Mouse (Mus musculus): ENCODE results near the gene Nsun5. TPM values are rescaled to one million over a fixed set of nuclear protein-coding genes. Genes with fewer than 3 reads are reported as not detected.

The Nsun5 gene
- polyA plus RNA-seq, 1 experiment from 2014 or later = 39.8 TPM

DNA sequence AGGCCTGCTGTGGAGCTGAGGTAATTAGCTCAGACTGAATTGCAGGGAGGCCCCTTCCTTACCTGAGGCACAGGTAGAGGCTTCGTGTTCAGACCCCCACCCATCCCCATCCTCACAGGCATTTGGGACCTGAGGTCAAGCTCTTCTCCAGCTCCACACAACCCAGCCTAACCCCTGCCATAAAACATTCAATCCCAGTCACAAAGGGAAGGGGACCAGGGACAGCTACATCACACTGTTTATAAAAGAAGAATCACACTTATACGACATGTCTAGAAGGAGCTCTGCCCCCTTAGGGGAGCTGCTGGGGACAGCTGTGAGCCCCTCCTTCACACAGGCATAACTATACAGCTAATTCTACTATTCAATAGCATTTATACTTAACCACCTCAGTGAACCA, 6.6 kb downstream of the Nsun5 start:
- H3K4me3 ChIP-seq = no peak overlapping the region
- 62% methylated on average over 2 of the region's 2 CpGs for WGBS
- H3K36me3 ChIP-seq = peaks cover 96% of the 10 kb centered on the region

DNA sequence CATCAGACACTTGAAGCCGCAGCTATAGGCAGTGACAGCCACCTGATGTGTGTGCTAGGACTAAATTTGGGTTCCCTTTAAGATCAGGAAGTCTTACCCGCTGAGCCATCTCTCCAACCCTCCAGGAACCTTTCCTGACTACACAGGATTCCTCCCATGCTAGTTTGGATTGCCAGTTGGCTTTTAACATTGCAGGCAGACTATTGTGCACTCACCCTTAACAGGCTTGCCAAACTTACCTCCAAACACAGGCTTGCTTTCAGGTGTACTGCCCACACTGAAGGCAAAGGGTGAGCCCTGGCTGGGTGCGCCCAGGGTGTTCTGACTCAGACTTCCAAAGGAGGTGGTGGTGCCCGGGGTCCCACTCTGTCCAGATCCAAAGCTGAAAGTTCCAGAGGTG, 10.9 kb downstream of the Nsun5 start:
- no peak for ATAC-seq (ENCODE audit: low FRiP score, low read depth)
- Histone ChIP-seq H3K36me3 (peaks cover 99% of the 10 kb centered on the region), H3K27me3 (no peaks in the 10 kb centered on the region)

More for the DNA sequence above, 6.6 kb downstream of the Nsun5 start:
- Histone ChIP-seq H3K4me1 (peaks cover 8% of the 10 kb centered on the region), H3K9me3 (no peaks in the 10 kb centered on the region), H3K27me3 (no peaks in the 10 kb centered on the region), H3K4me2 (replicated peaks) (no peak overlapping the region), H3K9ac (no peak overlapping the region), H3K27ac (no peak overlapping the region)
- no peak; the same call in 1 of the 2 replicates for ATAC-seq (ENCODE audit: low FRiP score, low read depth)

DNA sequence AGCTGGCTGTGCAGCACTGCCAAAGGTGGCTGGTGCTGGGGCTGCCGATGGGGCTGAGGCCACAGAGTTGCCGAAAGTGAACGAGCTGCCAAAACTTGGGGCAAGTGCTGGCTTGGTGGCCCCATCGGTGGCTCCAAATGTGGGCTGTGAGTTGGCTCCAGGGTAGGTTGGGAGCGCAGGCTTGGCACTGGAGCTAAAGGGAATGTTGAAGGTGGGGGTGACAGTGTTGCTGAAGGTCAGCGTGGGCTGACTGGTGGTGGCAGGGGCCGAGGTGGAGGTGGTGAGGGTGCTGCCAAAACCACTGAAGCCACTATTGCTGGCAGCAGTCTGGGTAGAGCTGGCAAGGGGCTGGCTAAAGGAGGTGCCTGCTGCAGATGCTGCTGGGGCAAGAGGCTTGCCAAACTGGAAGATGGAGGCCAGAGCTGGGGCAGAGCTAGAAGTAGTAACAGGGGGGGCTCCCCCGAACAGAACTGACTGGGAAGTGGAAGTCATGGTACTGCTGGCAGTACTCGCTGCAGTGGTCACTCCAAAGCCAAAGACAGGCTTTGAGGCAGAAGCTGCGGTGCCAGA, 11.7 kb downstream of the Nsun5 start:
- no peak overlapping the region for H3K4me3 ChIP-seq
- no peaks in the 10 kb centered on the region for H3K27me3 ChIP-seq
- no peak for ATAC-seq (ENCODE audit: low FRiP score, low read depth)
- no peaks in the 10 kb centered on the region for H3K4me1 ChIP-seq
- no peak overlapping the region for H3K4me2 ChIP-seq (replicated peaks)
- H3K36me3 ChIP-seq = peaks cover 97% of the 10 kb centered on the region
- H3K9ac ChIP-seq = no peak overlapping the region
- H3K9me3 ChIP-seq = no peaks in the 10 kb centered on the region
- H3K27ac ChIP-seq = no peak overlapping the region
- WGBS = 96% methylated on average over 10 of the region's 10 CpGs

More for the DNA sequence above, 10.9 kb downstream of the Nsun5 start:
- Histone ChIP-seq H3K27ac (no peak overlapping the region), H3K4me1 (no peaks in the 10 kb centered on the region), H3K4me3 (no peak overlapping the region), H3K4me2 (replicated peaks) (no peak overlapping the region), H3K9me3 (no peaks in the 10 kb centered on the region), H3K9ac (no peak overlapping the region)
- WGBS = 91% methylated on average over 4 of the region's 4 CpGs

DNA sequence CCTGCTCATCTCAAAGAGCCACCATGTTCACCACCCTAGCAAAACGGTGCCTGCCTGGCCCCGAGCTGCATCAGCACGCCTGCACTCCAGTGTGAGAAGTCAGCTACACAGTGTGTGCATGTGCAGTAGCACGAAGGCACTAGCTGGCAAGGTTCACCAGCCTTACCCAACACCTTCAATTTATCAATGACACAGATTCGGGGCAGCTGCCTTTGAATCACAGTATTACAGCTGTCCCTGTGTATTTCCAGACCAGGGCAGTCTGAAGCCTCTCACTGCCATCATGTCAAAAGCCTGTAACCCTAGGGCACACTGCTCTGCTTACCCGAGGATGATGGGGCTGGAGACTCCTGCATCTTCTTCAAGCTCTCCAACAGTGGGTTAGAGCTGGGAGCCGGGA, 13.0 kb downstream of the Nsun5 start:
- ATAC-seq (ENCODE audit: low FRiP score, low read depth) = no peak
- no peaks in the 10 kb centered on the region for H3K27me3 ChIP-seq
- no peak overlapping the region for H3K27ac ChIP-seq
- 89% methylated on average over 7 of the region's 7 CpGs for WGBS
- H3K9ac ChIP-seq = no peak overlapping the region
- H3K36me3 ChIP-seq = peaks cover 97% of the 10 kb centered on the region
- no peak overlapping the region for H3K4me2 ChIP-seq (replicated peaks)
- H3K4me1 ChIP-seq = no peaks in the 10 kb centered on the region
- no peak overlapping the region for H3K4me3 ChIP-seq
- H3K9me3 ChIP-seq = no peaks in the 10 kb centered on the region

DNA sequence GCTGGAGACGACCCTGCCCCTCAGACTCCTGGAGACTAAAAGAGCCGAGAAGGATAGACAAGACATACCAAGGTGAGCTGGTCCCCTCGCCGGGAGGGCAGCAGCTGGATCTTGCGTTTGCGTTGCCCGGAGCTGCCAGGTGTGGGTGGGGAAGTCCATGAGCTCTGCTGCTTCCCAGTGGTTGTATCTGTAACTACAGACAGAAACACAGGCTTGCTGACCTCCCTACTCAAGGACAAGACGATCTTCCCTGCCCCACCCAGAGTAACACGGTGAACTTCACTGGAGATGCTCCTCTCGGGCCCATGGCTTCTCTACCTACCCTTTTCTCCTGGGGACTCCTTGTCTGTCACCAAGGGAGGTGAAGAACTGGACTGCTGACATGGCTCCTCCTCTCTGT, 14.0 kb downstream of the Nsun5 start:
- no peak for ATAC-seq (ENCODE audit: low FRiP score, low read depth)
- H3K36me3 ChIP-seq = peaks cover 97% of the 10 kb centered on the region
- 85% methylated on average over 10 of the region's 10 CpGs for WGBS

DNA sequence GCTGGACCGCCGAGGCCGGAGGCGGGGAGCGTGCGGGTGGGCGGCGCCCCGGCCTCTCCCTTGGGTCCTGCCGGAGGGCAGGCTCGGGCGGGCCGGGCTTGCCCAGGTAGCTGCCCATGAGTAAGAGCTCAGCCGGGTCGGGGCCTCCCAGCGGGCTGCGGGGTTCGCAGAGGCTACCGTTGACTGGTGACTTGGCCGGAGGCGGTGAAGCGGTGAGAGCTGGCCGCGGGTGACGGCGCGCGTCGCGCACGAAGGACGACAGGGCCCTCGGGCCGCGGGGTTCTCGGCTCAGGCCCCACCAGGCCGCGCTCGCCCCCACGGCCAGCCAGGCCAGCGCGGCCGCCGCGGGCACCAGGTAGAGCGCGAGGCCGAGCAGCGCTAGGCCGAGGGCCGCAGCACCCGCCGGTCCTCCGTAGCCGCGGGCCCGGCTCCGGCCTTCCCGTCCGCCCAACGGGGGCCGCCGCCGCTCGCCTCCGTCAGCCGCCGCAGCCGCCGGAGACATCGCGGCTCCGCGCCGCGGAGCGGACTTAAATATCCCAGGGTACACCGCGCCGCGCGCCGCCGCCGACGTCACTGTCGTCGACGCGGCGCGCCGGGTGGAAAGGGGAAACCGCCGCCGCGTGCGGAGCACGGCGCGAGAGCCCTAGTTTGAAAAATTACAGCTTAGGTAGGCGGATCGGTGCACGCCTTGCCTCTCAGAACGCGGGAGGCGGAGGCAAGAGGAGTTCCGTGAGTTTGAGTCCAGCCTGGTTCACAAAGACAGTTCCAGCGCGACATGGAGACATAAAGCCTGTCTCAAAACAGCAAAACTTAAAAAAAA, 24.5 kb downstream of the Nsun5 start, which contains the start of gene Pom121:
Gene Pom121 (minus strand): TSS at position 543 of the 820 bp plus-strand sequence.
- Histone ChIP-seq H3K27ac (peak within 1 kb of the TSS; percentile 82), H3K4me3 (peak within 1 kb of the TSS; percentile 99), H3K4me2 (replicated peaks) (peak within 1 kb of the TSS; percentile 77), H3K9ac (peak within 1 kb of the TSS; percentile 99), H3K4me1 (peaks cover 14% of the 10 kb centered on the region), H3K27me3 (no peaks in the 10 kb centered on the region), H3K36me3 (peaks cover 31% of the 10 kb centered on the region), H3K9me3 (no peaks in the 10 kb centered on the region)
- ATAC-seq (ENCODE audit: low FRiP score, low read depth) = peak; percentile 89
- WGBS = under 1% methylated on average over 102 of the region's 110 CpGs

More for the DNA sequence above, 14.0 kb downstream of the Nsun5 start:
- Histone ChIP-seq H3K4me2 (replicated peaks) (no peak overlapping the region), H3K4me1 (no peaks in the 10 kb centered on the region), H3K27ac (no peak overlapping the region), H3K9ac (no peak overlapping the region), H3K4me3 (no peak overlapping the region), H3K9me3 (no peaks in the 10 kb centered on the region), H3K27me3 (no peaks in the 10 kb centered on the region)

DNA sequence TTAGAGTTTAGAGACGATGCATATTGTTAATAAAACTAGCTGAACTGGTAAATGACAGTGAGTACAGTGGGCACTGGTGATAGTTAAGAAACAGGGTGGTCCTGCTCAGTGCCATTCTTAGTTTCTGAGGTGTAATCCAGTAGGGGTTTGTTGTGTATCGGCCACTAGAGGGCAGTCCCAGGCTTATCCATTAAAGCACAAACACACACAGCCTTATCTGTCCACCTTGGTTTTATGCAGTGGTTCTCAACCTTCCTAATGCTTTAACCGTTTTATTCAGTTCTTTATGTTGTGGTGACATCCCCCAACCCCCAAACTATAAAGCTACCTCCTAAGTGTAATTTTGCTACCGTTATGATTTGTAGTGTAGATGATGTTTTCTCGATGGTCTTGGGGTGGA, 26.1 kb downstream of the Nsun5 start:
- no peak for ATAC-seq (ENCODE audit: low FRiP score, low read depth)
- no peak overlapping the region for H3K4me2 ChIP-seq (replicated peaks)
- H3K36me3 ChIP-seq = peaks cover 16% of the 10 kb centered on the region
- no peaks in the 10 kb centered on the region for H3K27me3 ChIP-seq
- H3K9me3 ChIP-seq = no peaks in the 10 kb centered on the region
- H3K4me1 ChIP-seq = peaks cover 14% of the 10 kb centered on the region
- no peak overlapping the region for H3K27ac ChIP-seq
- H3K9ac ChIP-seq = no peak overlapping the region
- no peak overlapping the region for H3K4me3 ChIP-seq
- WGBS = 50% methylated on average over 5 of the region's 5 CpGs

DNA sequence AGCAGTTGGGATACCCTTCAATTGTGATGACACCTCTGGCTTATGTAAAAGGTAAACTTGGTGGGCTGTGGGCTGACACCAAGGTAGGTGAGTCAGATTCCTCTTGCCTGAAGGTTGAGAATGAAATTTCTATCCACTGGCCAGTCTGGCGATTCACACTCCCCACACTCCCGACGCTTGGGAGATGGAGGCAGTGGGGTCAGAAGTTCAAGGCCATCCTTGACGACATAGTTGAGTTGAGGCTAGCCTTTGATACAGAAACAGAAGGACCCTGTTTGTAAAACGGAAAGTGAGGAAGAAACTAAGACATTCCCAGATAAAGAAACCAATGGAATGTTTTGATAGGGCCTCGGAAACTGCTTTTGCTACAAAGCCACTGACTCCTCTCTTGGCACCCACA, 29.6 kb downstream of the Nsun5 start:
- Histone ChIP-seq H3K4me3 (no peak overlapping the region), H3K4me2 (replicated peaks) (no peak overlapping the region), H3K27ac (no peak overlapping the region), H3K9me3 (peaks cover 2% of the 10 kb centered on the region; the same call in 1 of the 2 replicates), H3K36me3 (no peaks in the 10 kb centered on the region), H3K4me1 (peaks cover 4% of the 10 kb centered on the region), H3K27me3 (no peaks in the 10 kb centered on the region), H3K9ac (no peak overlapping the region)
- no peak for ATAC-seq (ENCODE audit: low FRiP score, low read depth)
- WGBS = 71% methylated on average over 6 of the region's 6 CpGs

DNA sequence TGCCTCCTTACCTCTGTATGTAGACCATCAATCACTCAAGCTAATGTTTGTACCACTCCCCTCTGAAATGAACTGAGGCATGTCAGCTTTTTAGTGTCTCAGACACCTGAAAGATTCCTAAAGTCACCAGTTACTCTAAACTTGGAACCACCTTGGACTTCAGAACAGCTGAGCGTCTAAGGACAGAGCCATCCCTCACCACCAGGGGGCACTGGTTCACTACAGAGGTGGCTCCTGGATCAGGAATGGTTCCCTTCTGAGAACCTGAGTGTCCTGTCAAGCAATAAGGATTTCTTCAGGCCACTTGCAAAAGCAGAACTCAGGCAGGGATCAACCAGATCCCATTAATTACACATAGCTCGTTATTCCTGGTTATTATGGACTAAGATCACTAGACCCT, 30.5 kb downstream of the Nsun5 start:
- Histone ChIP-seq H3K4me1 (peaks cover 3% of the 10 kb centered on the region; the same call in 1 of the 2 replicates), H3K9me3 (peaks cover 2% of the 10 kb centered on the region; the same call in 1 of the 2 replicates), H3K9ac (no peak overlapping the region), H3K4me3 (no peak overlapping the region), H3K36me3 (no peaks in the 10 kb centered on the region), H3K4me2 (replicated peaks) (no peak overlapping the region), H3K27ac (no peak overlapping the region), H3K27me3 (no peaks in the 10 kb centered on the region)
- ATAC-seq (ENCODE audit: low FRiP score, low read depth) = no peak
- 8% methylated on average over 2 of the region's 2 CpGs for WGBS

DNA sequence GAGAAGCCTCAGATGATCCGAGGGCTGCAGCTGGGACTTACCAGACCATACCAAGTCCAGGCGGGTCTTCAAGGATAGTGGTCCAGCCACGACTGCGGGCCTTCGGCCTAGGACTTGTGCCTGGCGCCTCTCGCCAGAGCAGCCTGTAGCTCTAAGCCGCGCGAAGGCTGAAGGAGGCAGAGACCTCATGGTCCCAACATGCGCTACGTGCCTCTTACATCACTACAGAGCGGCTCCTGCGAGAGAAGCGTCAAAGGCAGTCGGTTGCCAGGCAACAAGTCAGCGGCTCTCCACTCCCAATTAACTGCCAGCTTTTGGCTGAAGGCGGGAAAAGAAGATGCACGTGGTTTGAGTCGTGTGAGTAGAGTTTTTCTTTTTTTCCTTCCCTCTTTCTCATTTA, 34.9 kb downstream of the Nsun5 start:
- Histone ChIP-seq H3K4me3 (no peak overlapping the region), H3K36me3 (peaks cover 8% of the 10 kb centered on the region), H3K4me1 (peaks cover 8% of the 10 kb centered on the region; the same call in 1 of the 2 replicates), H3K9me3 (peaks cover 2% of the 10 kb centered on the region; the same call in 1 of the 2 replicates), H3K27me3 (no peaks in the 10 kb centered on the region), H3K4me2 (replicated peaks) (peak overlapping the region; percentile 14; the same call in 1 of the 2 replicates), H3K27ac (no peak overlapping the region), H3K9ac (no peak overlapping the region)
- peak; percentile 51; the same call in 1 of the 2 replicates for ATAC-seq (ENCODE audit: low FRiP score, low read depth)
- WGBS = 37% methylated on average over 20 of the region's 20 CpGs

DNA sequence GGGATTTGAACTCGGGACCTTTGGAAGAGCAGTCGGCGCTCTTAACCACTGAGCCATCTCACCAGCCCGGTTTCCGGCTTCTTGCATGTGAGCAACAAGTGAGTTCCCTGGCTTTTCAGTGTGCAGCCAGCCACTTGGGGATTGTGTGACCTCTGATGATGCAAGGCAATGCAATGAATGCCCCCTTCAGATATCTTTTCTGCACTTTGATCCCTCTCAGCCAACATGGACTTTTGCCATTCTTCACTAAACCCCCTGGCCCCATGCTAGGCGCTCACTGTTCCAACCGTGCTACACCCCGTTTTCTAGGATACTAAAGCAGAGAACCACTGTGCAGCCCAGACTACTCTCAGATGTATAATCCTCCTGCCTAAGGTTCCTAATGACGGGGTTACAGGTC, 35.7 kb downstream of the Nsun5 start:
- Histone ChIP-seq H3K9ac (no peak overlapping the region), H3K9me3 (peaks cover 2% of the 10 kb centered on the region; the same call in 1 of the 2 replicates), H3K36me3 (peaks cover 16% of the 10 kb centered on the region), H3K27ac (no peak overlapping the region), H3K27me3 (no peaks in the 10 kb centered on the region), H3K4me2 (replicated peaks) (no peak overlapping the region), H3K4me1 (peaks cover 8% of the 10 kb centered on the region; the same call in 1 of the 2 replicates), H3K4me3 (no peak overlapping the region)
- WGBS = 84% methylated on average over 9 of the region's 9 CpGs
- ATAC-seq (ENCODE audit: low FRiP score, low read depth) = no peak

DNA sequence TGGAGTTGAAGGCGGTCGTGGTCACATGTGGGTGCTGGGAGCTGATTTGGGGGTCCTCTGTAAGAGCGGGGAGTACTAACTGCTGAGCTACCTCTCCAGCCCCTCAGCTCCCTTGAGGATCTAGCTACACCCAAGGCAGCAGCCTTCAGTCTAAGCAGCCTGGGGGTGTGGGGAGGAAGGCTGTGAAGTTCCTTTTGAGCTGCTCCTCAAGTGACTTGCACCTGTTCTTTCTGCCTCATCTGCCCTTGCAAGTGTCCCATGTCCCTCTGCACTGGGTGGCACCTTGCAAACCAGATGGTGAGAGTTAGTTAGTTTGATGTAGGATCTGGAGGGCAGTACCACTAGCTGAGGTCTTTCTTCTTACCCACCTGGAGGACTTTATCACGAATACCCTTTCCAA, 38.4 kb downstream of the Nsun5 start:
- Histone ChIP-seq H3K36me3 (peaks cover 38% of the 10 kb centered on the region), H3K27me3 (no peaks in the 10 kb centered on the region), H3K4me1 (peaks cover 8% of the 10 kb centered on the region; the same call in 1 of the 2 replicates), H3K4me2 (replicated peaks) (no peak overlapping the region), H3K9me3 (no peaks in the 10 kb centered on the region), H3K27ac (no peak overlapping the region), H3K4me3 (no peak overlapping the region), H3K9ac (no peak overlapping the region)
- WGBS = 82% methylated on average over 4 of the region's 4 CpGs
- ATAC-seq (ENCODE audit: low FRiP score, low read depth) = no peak
